Mouse (Mus musculus): Measurements from ENCODE around the gene Slc20a1. TPM values are rescaled to one million over a fixed set of nuclear protein-coding genes. Genes with fewer than 3 reads are reported as not detected.

The Slc20a1 gene
- polyA plus RNA-seq, 1 experiment from 2014 or later, result 8.9 TPM

DNA sequence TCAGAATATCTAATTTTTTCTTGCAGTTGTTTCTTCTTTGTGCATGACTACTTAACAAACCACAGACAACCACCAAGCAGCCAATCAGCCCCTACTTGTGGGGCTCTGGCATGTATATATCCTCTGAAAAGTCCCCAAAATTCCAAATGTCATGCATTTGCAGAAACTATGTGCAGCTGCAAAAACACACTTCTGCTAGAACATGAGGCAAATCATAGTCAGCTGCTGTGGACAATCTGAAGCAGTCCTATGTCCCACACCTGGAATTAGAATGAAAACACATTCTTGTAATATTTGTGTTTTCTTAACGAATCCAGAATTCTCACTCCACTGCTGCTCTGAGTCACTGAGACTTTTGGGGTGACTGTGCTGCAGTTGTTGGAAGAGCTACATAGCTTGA, 13.7 kb upstream of the Slc20a1 start:
- no peaks in the 10 kb centered on the region for H3K36me3 ChIP-seq (ENCODE audit: control insufficient read depth, insufficient read depth, low read length)
- no peaks in the 10 kb centered on the region for H3K9me3 ChIP-seq (ENCODE audit: control insufficient read depth, low read length)
- H3K4me2 ChIP-seq (replicated peaks; ENCODE audit: low read depth), result no peak overlapping the region
- no peak for ATAC-seq (ENCODE audit: low FRiP score, low TSS enrichment)
- H3K4me1 ChIP-seq (replicated peaks; ENCODE audit: control insufficient read depth, insufficient read depth), result no peaks in the 10 kb centered on the region
- TF ChIP-seq CTCF (IDR thresholded peaks at IDR 0.05; ENCODE audit: low read depth) (no peak), EP300 (optimal IDR thresholded peaks at IDR 0.05) (no peak)
- no peak overlapping the region for H3K27ac ChIP-seq (replicated peaks)
- DNase-seq (ENCODE audit: low spot score), result no peak
- H3K27me3 ChIP-seq (ENCODE audit: control insufficient read depth, insufficient read depth, low read length), result no peaks in the 10 kb centered on the region
- 82% methylated on average over 1 of the region's 1 CpGs for WGBS
- no peak overlapping the region for H3K9ac ChIP-seq (ENCODE audit: low read length)
- no peak overlapping the region for H3K4me3 ChIP-seq (ENCODE audit: low read depth, low read length)

DNA sequence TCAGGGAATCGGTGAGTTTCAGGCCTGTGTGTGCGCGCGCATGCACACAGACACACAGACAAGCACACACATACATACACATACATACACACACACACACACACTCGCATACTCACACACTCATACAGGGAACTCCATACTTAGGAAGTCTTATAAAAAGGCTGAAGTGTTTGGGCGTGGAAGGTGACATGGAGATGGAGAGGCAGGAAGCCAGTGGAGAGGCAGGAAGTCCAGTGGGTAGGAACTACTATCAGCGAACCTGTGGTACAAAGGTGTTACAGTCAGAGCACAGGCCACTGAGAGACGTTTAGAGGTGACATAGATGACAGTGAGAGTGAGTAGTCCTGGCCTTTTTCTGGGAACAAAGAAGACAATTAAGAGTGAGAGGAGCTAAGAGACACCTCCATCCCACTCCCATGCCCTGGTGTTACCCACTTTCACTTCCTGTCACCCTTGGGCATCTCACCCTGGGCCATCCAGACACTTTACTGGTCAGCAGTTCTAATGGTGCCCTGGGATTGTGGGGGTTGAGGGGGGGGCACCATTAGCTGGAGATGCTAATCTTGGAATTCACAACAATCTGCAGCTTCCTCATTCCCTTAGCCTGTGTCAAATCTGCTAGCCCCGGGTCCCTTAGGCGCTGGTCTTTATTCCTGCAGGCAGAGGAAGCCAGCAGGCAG, 12.8 kb upstream of the Slc20a1 start:
- TF ChIP-seq EP300 (optimal IDR thresholded peaks at IDR 0.05) (no peak), CTCF (IDR thresholded peaks at IDR 0.05; ENCODE audit: low read depth) (no peak)
- Histone ChIP-seq H3K36me3 (ENCODE audit: control insufficient read depth, insufficient read depth, low read length) (no peaks in the 10 kb centered on the region), H3K27ac (replicated peaks) (no peak overlapping the region), H3K4me3 (ENCODE audit: low read depth, low read length) (no peak overlapping the region), H3K4me1 (replicated peaks; ENCODE audit: control insufficient read depth, insufficient read depth) (no peaks in the 10 kb centered on the region), H3K27me3 (ENCODE audit: control insufficient read depth, insufficient read depth, low read length) (no peaks in the 10 kb centered on the region), H3K9ac (ENCODE audit: low read length) (no peak overlapping the region), H3K4me2 (replicated peaks; ENCODE audit: low read depth) (no peak overlapping the region), H3K9me3 (ENCODE audit: control insufficient read depth, low read length) (no peaks in the 10 kb centered on the region)
- ATAC-seq (ENCODE audit: low FRiP score, low TSS enrichment) (no peak), DNase-seq (ENCODE audit: low spot score) (no peak)
- WGBS, result 73% methylated on average over 10 of the region's 10 CpGs

DNA sequence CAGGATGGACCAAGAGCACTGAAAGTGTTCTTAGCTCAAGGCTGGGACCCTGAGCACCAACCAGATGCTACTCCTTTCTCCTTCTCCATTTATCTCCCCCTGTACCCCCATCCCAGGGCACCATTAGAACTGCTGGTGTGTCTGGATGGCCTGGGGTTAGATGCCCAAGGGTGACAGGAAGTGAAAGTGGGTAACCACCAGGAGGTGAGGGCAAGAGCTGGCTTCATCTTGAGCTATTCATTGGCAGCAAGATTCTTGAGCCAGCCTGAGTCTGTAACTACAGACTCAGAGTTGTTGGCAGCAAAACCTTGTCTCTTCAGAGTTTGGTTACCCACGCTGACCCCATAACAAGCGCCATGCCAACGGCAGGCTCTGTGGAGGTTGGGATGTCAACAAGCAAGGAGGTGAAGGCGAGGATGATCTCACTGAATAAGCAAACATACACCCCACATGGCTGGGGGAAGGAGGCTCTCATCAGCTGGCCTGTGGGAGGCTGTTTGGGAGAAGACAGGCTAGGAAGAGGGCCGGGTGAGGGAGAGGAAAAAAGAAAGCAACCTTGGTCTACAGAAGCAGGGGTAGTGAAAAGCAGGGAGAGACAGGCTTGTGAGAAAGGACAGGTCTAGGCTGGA, 12.2 kb upstream of the Slc20a1 start:
- Histone ChIP-seq H3K9ac (ENCODE audit: low read length) (no peak overlapping the region), H3K9me3 (ENCODE audit: control insufficient read depth, low read length) (no peaks in the 10 kb centered on the region), H3K27me3 (ENCODE audit: control insufficient read depth, insufficient read depth, low read length) (no peaks in the 10 kb centered on the region), H3K36me3 (ENCODE audit: control insufficient read depth, insufficient read depth, low read length) (no peaks in the 10 kb centered on the region), H3K27ac (replicated peaks) (no peak overlapping the region), H3K4me3 (ENCODE audit: low read depth, low read length) (no peak overlapping the region), H3K4me1 (replicated peaks; ENCODE audit: control insufficient read depth, insufficient read depth) (no peaks in the 10 kb centered on the region), H3K4me2 (replicated peaks; ENCODE audit: low read depth) (no peak overlapping the region)
- TF ChIP-seq EP300 (optimal IDR thresholded peaks at IDR 0.05) (no peak), CTCF (IDR thresholded peaks at IDR 0.05; ENCODE audit: low read depth) (no peak)
- ATAC-seq (ENCODE audit: low FRiP score, low TSS enrichment), result 0 out of 2 replicates have a peak, but pooled peaks have one; percentile 42
- 55% methylated on average over 5 of the region's 5 CpGs for WGBS
- DNase-seq (ENCODE audit: low spot score), result no peak

DNA sequence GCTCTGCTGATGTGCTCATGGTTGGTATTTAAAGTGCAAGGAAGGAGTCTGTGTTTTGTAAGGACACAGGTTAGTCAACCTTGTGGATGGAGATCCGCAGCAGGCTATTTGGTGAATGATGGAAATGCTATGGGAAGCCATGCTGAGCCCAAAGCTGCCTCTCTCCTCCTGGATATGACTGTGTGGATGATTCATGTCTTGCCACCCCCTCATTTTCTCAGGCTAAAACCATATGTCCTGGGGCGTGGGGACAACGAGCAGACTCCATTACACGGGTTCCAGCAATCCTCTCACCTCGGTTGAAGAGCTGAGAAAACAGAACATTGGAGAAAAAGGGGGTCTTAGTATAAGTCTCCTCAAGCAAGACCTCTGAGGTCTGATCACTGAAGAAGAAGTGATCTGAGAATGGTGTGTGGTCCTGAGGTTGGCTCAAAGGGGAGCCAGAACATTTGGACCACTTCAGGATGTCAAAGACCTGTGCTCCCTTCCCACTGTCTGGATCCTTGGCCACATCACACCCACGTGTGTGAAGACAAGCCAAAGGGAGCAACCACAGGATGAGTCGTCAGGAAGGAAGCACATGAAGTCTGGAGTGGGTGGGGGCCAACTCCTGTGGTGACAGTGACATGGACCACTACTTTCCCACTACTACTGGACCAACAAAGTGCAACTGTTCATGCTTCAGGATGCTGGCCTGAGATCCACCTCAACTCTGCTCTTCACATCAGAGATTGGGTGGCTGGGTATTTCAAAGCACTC, 6.0 kb upstream of the Slc20a1 start:
- no peak for DNase-seq (ENCODE audit: low spot score)
- TF ChIP-seq CTCF (IDR thresholded peaks at IDR 0.05; ENCODE audit: low read depth) (no peak), EP300 (optimal IDR thresholded peaks at IDR 0.05) (no peak)
- Histone ChIP-seq H3K4me3 (ENCODE audit: low read depth, low read length) (no peak overlapping the region), H3K27me3 (ENCODE audit: control insufficient read depth, insufficient read depth, low read length) (no peaks in the 10 kb centered on the region), H3K27ac (replicated peaks) (no peak overlapping the region), H3K36me3 (ENCODE audit: control insufficient read depth, insufficient read depth, low read length) (no peaks in the 10 kb centered on the region), H3K9ac (ENCODE audit: low read length) (no peak overlapping the region), H3K4me2 (replicated peaks; ENCODE audit: low read depth) (no peak overlapping the region), H3K9me3 (ENCODE audit: control insufficient read depth, low read length) (no peaks in the 10 kb centered on the region), H3K4me1 (replicated peaks; ENCODE audit: control insufficient read depth, insufficient read depth) (no peaks in the 10 kb centered on the region)
- 70% methylated on average over 7 of the region's 7 CpGs for WGBS
- ATAC-seq (ENCODE audit: low FRiP score, low TSS enrichment), result no peak

DNA sequence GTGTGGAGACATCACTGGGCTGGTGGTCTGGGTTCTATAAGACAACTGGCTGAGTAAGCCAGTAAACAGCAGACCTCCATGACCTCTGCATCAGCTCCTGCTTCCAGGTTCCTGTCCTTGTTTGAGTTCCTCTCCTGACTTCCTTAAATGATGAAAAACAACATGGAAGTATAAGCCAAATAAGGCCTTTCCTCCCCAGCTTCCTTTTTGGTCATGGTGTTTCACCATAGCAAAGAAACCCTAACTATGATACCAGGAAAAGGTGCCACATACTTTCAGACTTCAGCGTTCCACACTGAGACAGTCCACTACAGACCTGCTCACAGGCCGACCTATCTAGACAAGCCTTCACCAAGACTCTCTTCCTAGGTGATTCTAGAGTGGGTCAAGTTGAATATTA, 2.2 kb upstream of the Slc20a1 start:
- Histone ChIP-seq H3K9me3 (ENCODE audit: control insufficient read depth, low read length) (no peaks in the 10 kb centered on the region), H3K27me3 (ENCODE audit: control insufficient read depth, insufficient read depth, low read length) (no peaks in the 10 kb centered on the region), H3K9ac (ENCODE audit: low read length) (no peak overlapping the region), H3K4me1 (replicated peaks; ENCODE audit: control insufficient read depth, insufficient read depth) (no peaks in the 10 kb centered on the region; the same call in 1 of the 2 replicates), H3K4me2 (replicated peaks; ENCODE audit: low read depth) (no peak overlapping the region), H3K36me3 (ENCODE audit: control insufficient read depth, insufficient read depth, low read length) (no peaks in the 10 kb centered on the region), H3K4me3 (ENCODE audit: low read depth, low read length) (no peak overlapping the region), H3K27ac (replicated peaks) (no peak overlapping the region)
- DNase-seq (ENCODE audit: low spot score), result no peak
- 94% methylated on average over 2 of the region's 2 CpGs for whole genome bisulfite sequencing
- ATAC-seq (ENCODE audit: low FRiP score, low TSS enrichment), result no peak
- no peak for TF ChIP-seq EP300 (optimal IDR thresholded peaks at IDR 0.05)
- TF ChIP-seq CTCF (IDR thresholded peaks at IDR 0.05; ENCODE audit: low read depth), result no peak
